Mouse (Mus musculus) C2C12 (cell line): ENCODE data around the gene Igf1. TPM values are rescaled to one million over a fixed set of nuclear protein-coding genes. Genes with fewer than 3 reads are reported as not detected.

Experiments
- H3K27me3 ChIP-seq: one replicate; pipeline ENCODE4 v1.6.1; 2011; ENCODE audit not compliant: control insufficient read depth, insufficient read depth, insufficient read length
- H3K36me3 ChIP-seq: one replicate; pipeline ENCODE4 v1.6.1; 2011; ENCODE audit not compliant: control insufficient read depth, insufficient read depth
- H3K4me3 ChIP-seq: one replicate; pipeline ENCODE4 v1.5.1; 2011; ENCODE audit warnings: mild to moderate bottlenecking, control low read depth; ENCODE audit not compliant: poor library complexity, insufficient read depth, severe bottlenecking
- H3K79me2 ChIP-seq: one replicate; pipeline ENCODE4 v1.6.1; 2011; ENCODE audit not compliant: control insufficient read depth, insufficient read depth
- H3K79me3 ChIP-seq: one replicate; pipeline ENCODE4 v1.6.1; 2011; ENCODE audit warnings: low read depth, control low read depth
- H3ac ChIP-seq: one replicate; pipeline ENCODE3; 2011; ENCODE audit warnings: low read depth; ENCODE audit not compliant: control insufficient read depth, insufficient read length
- CEBPB ChIP-seq: IDR thresholded peaks from one replicate; pipeline ENCODE4 v1.6.1; 2011; ENCODE audit warnings: low read depth, mild to moderate bottlenecking, control low read depth, moderate library complexity
- CTCF ChIP-seq: IDR thresholded peaks from one replicate; pipeline ENCODE4 v1.5.1; 2011; ENCODE audit not compliant: control insufficient read depth, insufficient read depth, insufficient read length
- FOSL1 ChIP-seq: IDR thresholded peaks from one replicate; pipeline ENCODE4 v1.8.0; 2011; ENCODE audit warnings: mild to moderate bottlenecking, low read length; ENCODE audit not compliant: poor library complexity, insufficient read depth, severe bottlenecking
- MAX ChIP-seq: IDR thresholded peaks from one replicate; pipeline ENCODE4 v1.6.1; 2011; ENCODE audit warnings: mild to moderate bottlenecking, control low read depth
- MYOD1 ChIP-seq: IDR thresholded peaks from one replicate; pipeline ENCODE4 v1.6.1; 2011; ENCODE audit warnings: low read depth; ENCODE audit not compliant: control insufficient read depth, insufficient read length
- MYOG ChIP-seq: IDR thresholded peaks from one replicate; pipeline ENCODE4 v1.6.1; 2011; ENCODE audit not compliant: control insufficient read depth, insufficient read length; ENCODE audit errors: extremely low read depth
- USF1 ChIP-seq: IDR thresholded peaks from one replicate; pipeline ENCODE4 v1.6.1; 2011; ENCODE audit warnings: low read depth, mild to moderate bottlenecking, control low read depth, moderate library complexity
- polyA plus RNA-seq: library from polyadenylated mRNA; unstranded; fragments of >200 nt; fragmentation: generic; extraction: Trizol; gene quantifications from one replicate; pipeline ENCODE4 v1.2.1, GENCODE M21; 2012; ENCODE audit warnings: missing spikeins

Igf1 gene
- polyA plus RNA-seq, 1 experiment = 0.05 TPM

- Histone ChIP-seq H3K4me3 (no peak overlapping the region), H3K36me3 (no peaks in the 10 kb centered on the region), H3K79me3 (no peaks in the 10 kb centered on the region), H3K79me2 (no peaks in the 10 kb centered on the region), H3K27me3 (no peaks in the 10 kb centered on the region), H3ac (no peak overlapping the region)
- TF ChIP-seq CTCF (no peak), FOSL1 (no peak), USF1 (no peak), CEBPB (no peak), MYOD1 (no peak), MYOG (no peak), MAX (no peak)
Measured at GRCm38 (mm10) chr10:87895351-87895750, 37.3 kb downstream of the Igf1 start.

GRCm38 (mm10) chr10:87897331-87897730, 39.3 kb downstream of the Igf1 start:
- H3K27me3 ChIP-seq = no peaks in the 10 kb centered on the region
- TF ChIP-seq MAX (no peak), CTCF (no peak), USF1 (no peak), CEBPB (no peak), FOSL1 (no peak), MYOD1 (no peak), MYOG (no peak)
- no peak overlapping the region for H3ac ChIP-seq
- H3K36me3 ChIP-seq = no peaks in the 10 kb centered on the region
- H3K79me3 ChIP-seq = no peaks in the 10 kb centered on the region
- no peaks in the 10 kb centered on the region for H3K79me2 ChIP-seq
- H3K4me3 ChIP-seq = no peak overlapping the region

GRCm38 (mm10) chr10:87898826-87899225, 40.8 kb downstream of the Igf1 start:
- H3ac ChIP-seq = no peak overlapping the region
- no peaks in the 10 kb centered on the region for H3K36me3 ChIP-seq
- H3K79me3 ChIP-seq = no peaks in the 10 kb centered on the region
- no peak overlapping the region for H3K4me3 ChIP-seq
- TF ChIP-seq CEBPB (no peak), FOSL1 (no peak), MYOD1 (no peak), USF1 (no peak), CTCF (no peak), MAX (no peak), MYOG (no peak)
- H3K27me3 ChIP-seq = no peaks in the 10 kb centered on the region
- H3K79me2 ChIP-seq = no peaks in the 10 kb centered on the region

GRCm38 (mm10) chr10:87901916-87902315, 43.9 kb downstream of the Igf1 start:
- Histone ChIP-seq H3ac (no peak overlapping the region), H3K36me3 (no peaks in the 10 kb centered on the region), H3K27me3 (no peaks in the 10 kb centered on the region), H3K79me2 (no peaks in the 10 kb centered on the region), H3K4me3 (no peak overlapping the region), H3K79me3 (no peaks in the 10 kb centered on the region)
- TF ChIP-seq MYOD1 = no peak
- no peak for TF ChIP-seq USF1
- TF ChIP-seq MYOG = no peak
- no peak for TF ChIP-seq MAX
- TF ChIP-seq FOSL1 = no peak
- no peak for TF ChIP-seq CEBPB
- no peak for TF ChIP-seq CTCF

- Histone ChIP-seq H3K27me3 (no peaks in the 10 kb centered on the region), H3K36me3 (no peaks in the 10 kb centered on the region), H3K79me3 (no peaks in the 10 kb centered on the region), H3K4me3 (no peak overlapping the region), H3ac (no peak overlapping the region), H3K79me2 (no peaks in the 10 kb centered on the region)
- TF ChIP-seq FOSL1 (no peak), CEBPB (no peak), MYOD1 (no peak), CTCF (no peak), USF1 (no peak), MYOG (no peak), MAX (no peak)
Measured at GRCm38 (mm10) chr10:87904324-87904723, 46.3 kb downstream of the Igf1 start.

GRCm38 (mm10) chr10:87905087-87905486, 47.0 kb downstream of the Igf1 start:
- H3K79me2 ChIP-seq = no peaks in the 10 kb centered on the region
- H3K36me3 ChIP-seq = no peaks in the 10 kb centered on the region
- no peak overlapping the region for H3ac ChIP-seq
- H3K27me3 ChIP-seq = no peaks in the 10 kb centered on the region
- no peak overlapping the region for H3K4me3 ChIP-seq
- no peaks in the 10 kb centered on the region for H3K79me3 ChIP-seq
- TF ChIP-seq FOSL1 (no peak), CEBPB (no peak), MAX (no peak), CTCF (no peak), MYOG (no peak), USF1 (no peak), MYOD1 (no peak)
